Mouse (Mus musculus): Measurements from ENCODE around the gene Myo1d.

Gene Myo1d

DNA sequence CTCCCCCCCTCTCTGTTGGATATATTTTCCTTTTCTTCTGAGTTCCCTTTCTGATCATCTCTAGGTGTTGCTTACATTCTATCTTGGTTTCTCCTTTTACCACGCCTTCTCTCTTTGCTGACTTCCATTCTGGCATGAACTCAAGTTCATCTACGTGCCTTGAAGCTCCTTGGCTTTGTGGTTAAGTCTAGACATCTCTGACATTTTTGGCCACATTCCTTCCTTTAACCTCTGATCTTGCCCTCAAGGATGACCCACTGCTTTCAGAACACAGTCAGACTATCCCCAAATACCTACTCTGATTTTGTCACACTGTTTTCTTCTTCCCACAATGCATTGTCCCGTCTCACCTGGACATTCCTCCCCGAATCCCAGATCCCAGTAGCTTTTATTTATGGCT, 240.8 kb downstream of the Myo1d start:
- DNase-seq (ENCODE audit: low spot score): no peak

- no peak for DNase-seq (ENCODE audit: low spot score)
Measured at GRCm38 (mm10) chr11:80532966-80533365, 246.9 kb downstream of the Myo1d start.

DNA sequence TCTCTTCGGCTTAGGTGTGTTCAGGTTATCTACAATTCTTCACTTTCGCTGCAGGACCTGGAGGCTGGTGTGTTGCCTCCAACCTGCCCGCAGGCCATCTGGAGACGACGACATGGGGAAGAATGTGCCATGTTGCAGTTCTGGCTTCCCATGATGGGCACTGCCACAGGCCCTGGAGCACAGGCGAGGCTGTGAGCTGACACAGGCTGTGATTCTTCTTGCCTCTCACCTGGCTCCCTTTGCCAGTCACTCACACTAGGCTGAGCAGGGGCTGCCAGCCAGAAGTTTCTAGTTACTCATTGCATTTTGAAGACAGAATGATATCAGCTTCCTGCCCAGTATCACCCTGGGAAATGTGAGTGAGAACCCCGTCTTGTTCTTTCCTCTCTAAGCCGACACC, 250.7 kb downstream of the Myo1d start:
- DNase-seq (ENCODE audit: low spot score): no peak

DNA sequence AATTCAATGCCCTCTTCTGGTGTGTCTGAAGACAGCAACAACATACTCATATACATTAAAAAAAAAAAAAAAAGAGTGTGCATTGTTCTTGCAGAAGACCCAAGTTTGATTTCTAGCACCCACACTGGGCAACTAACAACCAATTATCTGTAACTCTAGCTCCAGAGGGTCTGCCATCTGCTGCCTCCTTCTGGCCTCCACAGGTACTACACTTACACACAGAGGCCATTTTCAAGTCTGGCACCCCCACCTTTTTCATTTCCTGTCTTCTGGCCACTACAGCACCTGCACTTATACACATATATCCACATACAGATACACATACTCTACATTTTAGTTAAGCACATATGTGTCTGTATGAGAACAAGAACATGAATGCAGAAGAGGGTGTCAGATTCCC, 252.1 kb downstream of the Myo1d start:
- DNase-seq (ENCODE audit: low spot score): no peak

GRCm38 (mm10) chr11:80524213-80524612, 255.6 kb downstream of the Myo1d start:
- DNase-seq (ENCODE audit: low spot score): no peak

DNA sequence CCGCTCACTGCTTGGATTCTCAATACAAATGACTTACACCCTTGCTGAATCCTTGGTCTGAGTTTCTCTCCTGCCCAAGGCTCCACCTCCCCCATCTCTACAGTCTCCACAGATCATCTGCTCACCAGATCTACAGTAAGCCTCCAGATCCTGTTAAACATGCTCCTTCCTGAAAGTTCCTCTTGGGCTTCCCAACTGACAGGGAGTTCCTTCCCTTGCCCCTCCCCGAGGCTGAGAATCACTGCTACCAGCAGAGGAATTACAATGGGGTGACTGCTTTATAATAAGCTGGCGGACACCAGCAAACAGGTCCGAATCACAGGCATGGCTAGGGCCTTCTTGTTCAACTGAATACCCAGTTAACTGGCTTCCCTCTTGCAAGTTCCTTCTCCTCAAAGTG, 256.4 kb downstream of the Myo1d start:
- no peak for DNase-seq (ENCODE audit: low spot score)

DNA sequence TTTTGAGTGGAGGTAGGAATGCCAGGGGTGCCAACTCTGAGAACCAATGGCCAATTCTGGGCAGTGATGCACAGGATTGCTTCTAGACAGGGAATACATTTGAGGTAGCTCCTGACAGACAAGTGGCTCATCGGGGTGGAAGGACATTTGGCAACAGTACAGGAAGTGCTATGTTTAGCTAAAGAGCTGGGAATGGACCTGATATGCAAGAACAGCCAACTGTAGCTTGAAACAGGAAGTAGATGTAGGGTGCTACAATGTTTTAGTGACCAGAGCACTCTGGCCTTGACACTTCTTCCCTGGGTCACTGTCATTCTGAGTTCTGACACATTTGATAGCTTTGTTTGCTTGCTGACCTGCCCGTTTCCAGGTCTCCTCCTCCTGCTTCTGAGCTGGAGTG, 257.0 kb downstream of the Myo1d start:
- no peak for DNase-seq (ENCODE audit: low spot score)

DNA sequence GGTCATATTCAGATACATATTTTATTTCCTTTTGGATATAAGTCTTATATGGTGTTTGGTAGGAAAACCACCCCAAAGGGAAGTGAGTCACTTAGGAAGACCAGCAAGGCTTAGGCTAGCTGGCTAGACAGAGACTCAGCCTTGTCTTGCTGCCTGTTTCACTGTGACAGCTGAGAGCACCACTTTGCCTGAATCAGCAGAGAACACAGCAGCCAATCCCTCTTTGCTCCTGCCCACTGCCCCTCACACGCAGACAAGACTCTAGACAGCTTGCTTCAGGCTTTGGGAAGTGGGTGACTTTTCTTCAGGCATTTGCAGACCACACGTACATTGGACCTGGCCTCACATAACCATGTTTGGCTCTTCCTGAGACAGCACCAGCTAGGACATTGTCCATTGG, 258.7 kb downstream of the Myo1d start:
- no peak for DNase-seq (ENCODE audit: low spot score)

GRCm38 (mm10) chr11:80518421-80519367, 261.1 kb downstream of the Myo1d start:
- peak; percentile 88 for DNase-seq (ENCODE audit: low spot score)

- no peak for DNase-seq (ENCODE audit: low spot score)
Measured at GRCm38 (mm10) chr11:80515895-80516294, 263.9 kb downstream of the Myo1d start.

GRCm38 (mm10) chr11:80515346-80515745, 264.5 kb downstream of the Myo1d start:
- DNase-seq (ENCODE audit: low spot score): no peak

DNA sequence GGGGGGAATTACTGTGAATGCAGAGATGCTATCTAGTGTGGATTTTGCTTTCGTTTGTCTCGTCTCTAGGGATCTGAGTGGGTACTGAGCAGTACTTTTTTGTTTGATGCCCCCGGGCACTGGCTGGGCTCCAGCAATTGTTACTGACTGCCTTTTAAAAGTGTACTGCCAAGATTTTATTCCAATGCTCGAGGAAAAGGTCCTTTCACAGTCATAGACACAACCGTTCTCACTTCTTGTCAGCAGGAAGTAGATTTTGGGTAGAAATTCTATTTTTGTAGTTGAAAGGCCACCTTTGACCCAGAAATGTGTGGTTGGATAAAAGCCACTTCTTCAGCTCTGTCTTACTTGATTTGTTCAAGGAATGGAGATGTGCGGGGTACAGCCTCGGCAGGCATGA, 266.0 kb downstream of the Myo1d start:
- DNase-seq (ENCODE audit: low spot score): no peak

DNA sequence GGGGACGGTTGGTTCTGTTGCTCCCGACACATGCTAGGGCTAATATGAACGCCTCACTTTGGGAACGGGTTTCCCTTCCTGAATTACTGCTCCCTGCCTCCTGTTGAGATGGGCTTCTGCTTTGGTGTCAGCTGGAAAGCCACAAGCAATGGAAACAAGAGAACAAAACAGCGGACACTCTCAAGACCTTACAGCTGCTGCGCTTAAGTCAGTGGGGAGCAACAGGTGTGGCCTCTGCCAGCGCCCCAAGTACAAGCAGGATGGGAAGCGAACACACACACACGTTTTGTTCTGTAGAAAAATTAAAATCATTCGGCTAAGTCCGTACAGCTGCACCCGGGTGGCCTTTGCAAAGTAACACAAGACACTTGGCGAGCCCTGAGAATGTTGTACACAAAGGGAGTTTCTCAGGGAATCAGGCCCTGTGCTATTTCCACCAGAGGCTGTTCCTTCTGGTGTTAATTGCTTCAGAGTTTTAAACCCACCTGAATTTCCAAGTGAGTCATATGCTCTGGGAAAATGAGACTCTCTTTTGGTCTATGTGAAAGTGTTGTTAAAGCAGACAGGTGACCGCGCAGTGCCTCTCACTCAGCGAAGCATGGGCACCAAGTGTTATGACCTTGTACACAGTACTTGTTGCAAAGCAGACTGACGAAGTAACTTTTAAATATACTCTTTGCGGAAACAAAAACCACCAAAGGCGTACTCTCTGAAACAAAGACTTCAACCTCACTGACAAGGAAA, 267.3 kb downstream of the Myo1d start:
- no peak for DNase-seq (ENCODE audit: low spot score)

GRCm38 (mm10) chr11:80510124-80510523, 269.7 kb downstream of the Myo1d start:
- DNase-seq (ENCODE audit: low spot score): no peak

DNA sequence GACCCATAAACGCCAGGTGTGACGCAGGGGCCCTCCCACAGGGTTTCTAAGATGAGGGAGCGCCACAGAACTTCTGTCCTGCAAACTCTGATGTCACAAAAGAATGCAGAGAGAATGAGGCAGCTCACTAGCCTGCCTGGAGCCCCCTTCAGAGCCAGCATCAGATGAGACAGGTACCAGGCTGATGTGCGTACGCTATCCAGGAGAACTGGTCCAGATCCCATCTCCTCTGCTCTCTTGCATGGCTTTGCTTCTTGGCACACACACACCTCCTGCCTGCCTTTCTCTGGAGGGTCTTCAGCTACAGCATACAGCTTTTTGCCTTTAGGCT, 270.7 kb downstream of the Myo1d start:
- DNase-seq (ENCODE audit: low spot score): no peak

DNA sequence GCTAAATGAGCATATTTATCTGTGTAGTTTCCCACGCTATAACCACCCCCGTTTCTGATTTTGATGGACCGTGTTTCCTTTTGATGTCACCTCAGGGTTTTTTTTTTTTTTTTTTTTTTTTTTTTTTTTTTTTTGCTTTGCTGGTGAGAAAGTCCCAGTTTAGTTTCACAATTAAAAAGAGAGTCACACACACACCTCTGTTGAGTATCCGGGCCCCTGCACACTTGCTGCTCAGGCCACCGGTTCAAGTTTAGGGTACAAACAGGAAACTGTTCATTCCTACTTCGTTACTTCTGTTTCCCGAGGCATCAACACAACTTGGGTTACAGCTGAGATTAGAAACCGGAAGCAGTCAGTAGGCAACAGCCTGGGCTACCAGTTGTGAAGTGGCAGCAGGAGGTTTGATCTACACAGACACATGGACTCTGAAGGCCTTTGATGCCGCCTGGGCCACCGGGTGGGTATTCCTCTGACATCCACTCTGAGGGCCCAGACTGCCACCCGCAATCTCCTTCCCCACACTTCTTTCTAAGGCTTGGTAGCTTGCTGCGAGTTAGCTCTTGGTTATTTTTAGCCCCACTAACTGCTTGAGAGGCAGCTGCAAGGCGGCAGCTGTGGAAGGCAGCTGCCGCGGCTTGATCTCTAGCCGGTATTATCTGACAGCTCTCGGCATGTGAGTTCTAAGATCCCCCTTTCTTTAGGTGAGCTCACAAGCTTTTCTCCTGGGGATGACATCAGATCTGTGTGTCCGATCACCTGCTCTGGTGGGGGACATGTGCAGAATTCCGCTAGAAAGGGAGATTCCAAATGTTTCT, 271.3 kb downstream of the Myo1d start:
- DNase-seq (ENCODE audit: low spot score): no peak

DNA sequence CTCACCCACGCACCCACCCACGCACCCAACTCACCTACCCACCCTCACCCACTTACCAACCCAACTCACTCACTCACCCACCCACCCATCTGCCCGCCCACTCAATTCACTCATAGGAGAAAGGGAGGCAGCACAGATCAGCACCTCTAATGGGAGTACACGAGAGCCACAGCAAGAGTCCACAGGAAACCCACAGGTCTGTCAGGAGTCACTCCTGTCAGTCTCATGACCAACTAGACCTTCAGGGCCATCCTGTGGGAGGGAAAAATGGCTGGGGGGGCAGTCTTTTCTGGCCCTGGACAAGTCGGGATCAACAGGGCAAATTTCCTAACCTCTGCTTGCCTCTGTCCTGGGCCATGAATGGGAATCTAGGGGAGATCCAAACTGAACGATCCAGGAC, 272.0 kb downstream of the Myo1d start:
- no peak for DNase-seq (ENCODE audit: low spot score)

- no peak for DNase-seq (ENCODE audit: low spot score)
Measured at GRCm38 (mm10) chr11:80506483-80506882, 273.3 kb downstream of the Myo1d start.

DNA sequence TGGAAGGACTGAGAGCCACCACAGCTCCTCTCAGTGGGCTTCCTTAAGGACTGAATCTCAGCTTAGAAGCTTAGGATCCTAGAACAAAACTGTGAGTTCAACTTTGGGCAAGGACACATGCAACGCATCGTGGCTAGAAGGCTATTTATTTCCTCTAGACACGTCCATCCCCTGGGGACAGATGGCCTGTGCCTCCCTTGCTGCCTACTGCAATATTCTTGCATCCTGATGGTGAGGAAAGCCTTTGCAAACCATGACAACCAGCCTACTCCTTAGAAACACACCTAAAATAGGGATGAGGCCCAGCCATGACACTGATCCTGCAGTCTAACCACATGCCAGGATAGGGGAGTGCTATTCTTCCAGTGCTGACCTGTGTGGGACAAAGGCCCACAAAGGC, 274.2 kb downstream of the Myo1d start:
- no peak for DNase-seq (ENCODE audit: low spot score)

- DNase-seq (ENCODE audit: low spot score): no peak
Measured at GRCm38 (mm10) chr11:80504519-80505385, 275.1 kb downstream of the Myo1d start.

GRCm38 (mm10) chr11:80503726-80504452, 275.9 kb downstream of the Myo1d start:
- peak; percentile 94 for DNase-seq (ENCODE audit: low spot score)

All from left cerebral cortex, adult 11 months (tissue).